ENCODE assay signal across 25 mouse cellular contexts in the genomic region with DNA sequence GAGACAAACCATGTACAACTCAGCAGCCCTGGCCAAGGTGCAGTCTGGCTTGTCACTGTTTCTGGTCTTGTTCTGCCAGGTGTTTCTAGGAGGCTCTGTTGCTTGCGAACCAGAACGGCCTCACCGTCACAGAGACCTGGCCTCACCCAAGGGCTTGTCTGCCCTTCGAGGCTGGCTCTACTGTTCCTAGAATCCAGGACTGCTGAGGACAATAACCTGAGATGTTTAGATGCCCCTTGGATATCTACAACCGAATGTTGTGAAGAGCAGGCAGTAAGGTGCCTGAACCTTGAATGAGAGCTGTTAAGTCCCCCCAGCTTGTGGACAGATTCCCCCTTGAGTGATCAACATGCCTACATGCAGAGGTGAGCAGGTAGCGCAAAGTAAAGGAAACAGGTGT.
"Had no signal": no experiment of that assay in that cellular context is flagged by ENCODE, and none has a peak within 500 bp of the region (broad histone marks: within the 10 kb centered on the region; RNA-seq: fewer than 3 reads in every experiment).

No protein-coding gene starts in this region.

- H3K4me1 ChIP-seq: heart, embryonic 10.5 days; hindbrain, embryonic 13.5 days; hindbrain, embryonic 15.5 days; limb, embryonic 12.5 days; liver, embryonic 13.5 days; liver, embryonic 15.5 days had no signal

- H3K9me3 ChIP-seq: heart, embryonic 10.5 days; heart, embryonic 12.5 days; hindbrain, embryonic 13.5 days; hindbrain, embryonic 15.5 days; kidney, embryonic 15.5 days; limb, embryonic 12.5 days; liver, embryonic 13.5 days; liver, embryonic 15.5 days had no signal

- DNase-seq: gastrocnemius, adult 2 months; gastrocnemius, postnatal 10 days; gastrocnemius, postnatal 25 days; heart, postnatal 10 days; heart, postnatal 36 days; kidney, adult 11 months; kidney, adult 2 months; kidney, adult 9 months; kidney, postnatal 14 days; kidney, postnatal 36 days; layer of hippocampus, adult 9-11 months; layer of hippocampus, postnatal 36 days; left cerebral cortex, postnatal 4 days; liver; liver, embryonic 13.5 days had no signal

- H3K27me3 ChIP-seq: hindbrain, embryonic 15.5 days; limb, embryonic 12.5 days; liver, embryonic 13.5 days had no signal

- H3K27ac ChIP-seq: gastrocnemius, adult 2 months; heart, embryonic 10.5 days; hindbrain, embryonic 13.5 days; hindbrain, embryonic 15.5 days; hindbrain, postnatal 0 days; kidney, embryonic 15.5 days; kidney, postnatal 0 days; limb, embryonic 12.5 days; liver, embryonic 13.5 days; liver, embryonic 15.5 days had no signal

- H3K4me3 ChIP-seq: gastrocnemius, adult 2 months; heart, embryonic 10.5 days; heart, embryonic 12.5 days; hindbrain, embryonic 13.5 days; hindbrain, embryonic 15.5 days; kidney, embryonic 15.5 days; limb, embryonic 12.5 days; liver, embryonic 13.5 days; liver, embryonic 15.5 days had no signal

- H3K36me3 ChIP-seq: heart, embryonic 10.5 days; heart, embryonic 12.5 days; hindbrain, embryonic 13.5 days; hindbrain, embryonic 15.5 days; kidney, embryonic 15.5 days; limb, embryonic 12.5 days; liver, embryonic 13.5 days; liver, embryonic 15.5 days had no signal

- ATAC-seq: hindbrain, postnatal 0 days; intestine, embryonic 16.5 days had no signal
